Mouse (Mus musculus) E14TG2a.4 (cell line): ENCODE data around the gene Nhej1.

Experiments used
- CTCF ChIP-seq: conservative IDR thresholded peaks from 2 replicates; pipeline ENCODE4 v1.5.1; 2014; ENCODE audit warnings: low read length
- NANOG ChIP-seq: IDR thresholded peaks from 2 replicates; pipeline ENCODE4 v1.6.1; 2014; ENCODE audit warnings: borderline replicate concordance, low read length, mixed read lengths
- POU5F1 ChIP-seq: IDR thresholded peaks from 2 replicates; pipeline ENCODE4 v1.6.1; 2014; ENCODE audit warnings: low read length, borderline replicate concordance

DNA sequence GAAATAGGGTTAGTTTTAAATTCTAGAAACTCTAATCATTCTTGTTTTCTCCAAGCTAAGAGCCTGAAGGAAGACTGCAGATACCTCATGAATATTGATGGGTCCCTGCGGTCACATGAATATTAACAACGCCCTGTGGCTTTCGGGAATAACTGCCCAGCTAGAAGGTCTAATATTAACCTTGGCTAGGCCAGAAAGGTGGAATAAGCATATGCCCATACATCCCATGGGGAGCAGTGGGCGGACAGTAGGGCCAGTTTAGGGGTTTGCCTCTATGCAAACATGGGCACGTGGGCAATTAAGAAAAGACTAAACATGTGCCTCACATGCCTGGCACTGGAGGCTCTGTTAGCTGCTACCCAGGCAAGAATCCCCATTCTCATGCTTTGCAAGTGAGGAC is 102.8 kb downstream of the Nhej1 start:
- TF ChIP-seq CTCF: no peak
- TF ChIP-seq NANOG: no peak
- no peak for TF ChIP-seq POU5F1
